Mouse (Mus musculus) kidney, postnatal 14 days (tissue): ENCODE results near the gene Ankmy1.
A peak's percentile ranks its signal among the peaks of the same experiment; 100 is the strongest.

ENCODE experiments used
- DNase-seq: peaks from one replicate; pipeline ENCODE4 v3.0.0; 2022; ENCODE audit warnings: mixed read lengths

Ankmy1 gene

GRCm38 (mm10) chr1:92902786-92903185, at the start of gene Ankmy1:
Gene Ankmy1, minus strand, starts transcription at chr1:92902906.
- DNase-seq: peak; percentile 80

GRCm38 (mm10) chr1:92950607-92951006, 47.9 kb upstream of the Ankmy1 start, which contains the start of gene Gpr35:
Gene Gpr35, plus strand, starts transcription at chr1:92950865.
- no peak for DNase-seq

- DNase-seq: no peak
Measured at GRCm38 (mm10) chr1:92949426-92949825, 46.7 kb upstream of the Ankmy1 start.

- no peak for DNase-seq
Measured at GRCm38 (mm10) chr1:92947966-92948365, 45.3 kb upstream of the Ankmy1 start.

- DNase-seq: no peak
Measured at GRCm38 (mm10) chr1:92943219-92943989, 40.7 kb upstream of the Ankmy1 start.

GRCm38 (mm10) chr1:92939746-92940145, 37.0 kb upstream of the Ankmy1 start:
- no peak for DNase-seq

- no peak for DNase-seq
Measured at GRCm38 (mm10) chr1:92937797-92938196, 35.1 kb upstream of the Ankmy1 start.

GRCm38 (mm10) chr1:92936467-92936866, 33.8 kb upstream of the Ankmy1 start:
- DNase-seq: peak; percentile 50

GRCm38 (mm10) chr1:92935977-92936376, 33.3 kb upstream of the Ankmy1 start:
- DNase-seq: no peak

- DNase-seq: peak; percentile 58
Measured at GRCm38 (mm10) chr1:92935054-92935962, 32.6 kb upstream of the Ankmy1 start.

- DNase-seq: peak; percentile 96
Measured at GRCm38 (mm10) chr1:92934182-92934827, 31.6 kb upstream of the Ankmy1 start, which contains the start of gene Capn10. Gene Capn10, plus strand, starts transcription at chr1:92934376.

GRCm38 (mm10) chr1:92933611-92934010, 30.9 kb upstream of the Ankmy1 start:
- no peak for DNase-seq

- peak; percentile 71 for DNase-seq
Measured at GRCm38 (mm10) chr1:92930171-92930706, 27.5 kb upstream of the Ankmy1 start.

GRCm38 (mm10) chr1:92921496-92921895, 18.8 kb upstream of the Ankmy1 start:
- DNase-seq: no peak

- no peak for DNase-seq
Measured at GRCm38 (mm10) chr1:92920474-92921200, 17.9 kb upstream of the Ankmy1 start.

GRCm38 (mm10) chr1:92919775-92920174, 17.1 kb upstream of the Ankmy1 start:
- DNase-seq: no peak

GRCm38 (mm10) chr1:92919151-92919550, 16.4 kb upstream of the Ankmy1 start:
- DNase-seq: no peak

GRCm38 (mm10) chr1:92916725-92917124, 14.0 kb upstream of the Ankmy1 start:
- DNase-seq: no peak

- no peak for DNase-seq
Measured at GRCm38 (mm10) chr1:92914993-92915392, 12.3 kb upstream of the Ankmy1 start.

GRCm38 (mm10) chr1:92914239-92914638, 11.5 kb upstream of the Ankmy1 start:
- no peak for DNase-seq

- DNase-seq: no peak
Measured at GRCm38 (mm10) chr1:92912286-92912685, 9.6 kb upstream of the Ankmy1 start.

GRCm38 (mm10) chr1:92911721-92912138, 9.0 kb upstream of the Ankmy1 start:
- DNase-seq: no peak
